22 mouse cellular contexts compared by ENCODE assay signal in genomic region chr19:3988750-3989149, GRCm38 (mm10). TPM values are rescaled to one million over a fixed set of nuclear protein-coding genes. Genes with fewer than 3 reads are reported as not detected.
DNase-seq lines count a peak whose midpoint lies in the region; ATAC-seq and TF ChIP-seq lines count a peak whose summit lies in the region.
"Had no signal": no experiment of that assay in that cellular context is flagged by ENCODE, and none has a peak within 500 bp of the region (broad histone marks: within the 10 kb centered on the region; RNA-seq: fewer than 3 reads in every experiment).

No protein-coding gene starts in this region.

- DNase-seq in liver, embryonic 14.5 days (ENCODE audit: low read depth in 3 of 3, low spot score in 3 of 3), result no peak
- peak; percentile 63 for DNase-seq in ES-CJ7 (ENCODE audit: low read depth, low spot score)
- peak; percentile 79 for DNase-seq in ZHBTc4 (ENCODE audit: low read depth, low spot score)
- DNase-seq in left cerebral cortex, adult 8-10 months (ENCODE audit: low spot score in 2 of 2), result no peak
- DNase-seq in frontal cortex, postnatal 36 days (ENCODE audit: low spot score in 2 of 2), result no peak
- DNase-seq: adrenal gland, postnatal 10 days; cerebellum, adult 11-12 months; cerebellum, postnatal 25 days; gastrocnemius, postnatal 14 days; lung, adult 2 months; thymus, postnatal 36 days had no signal

- no peaks in the 10 kb centered on the region for H3K36me3 ChIP-seq in intestine, postnatal 0 days (ENCODE audit: control insufficient read depth, insufficient read depth)
- no peaks in the 10 kb centered on the region; the same call in 1 of the 2 replicates for H3K36me3 ChIP-seq in intestine, embryonic 16.5 days (ENCODE audit: control insufficient read depth, insufficient read depth, low read length)
- no peaks in the 10 kb centered on the region for H3K36me3 ChIP-seq in liver, embryonic 14.5 days (replicated peaks; ENCODE audit: control insufficient read depth, insufficient read depth, low read depth)
- peaks cover 5% of the 10 kb centered on the region; the same call in 1 of the 2 replicates for H3K36me3 ChIP-seq in liver, embryonic 12.5 days
- H3K36me3 ChIP-seq: embryonic facial prominence, embryonic 12.5 days; intestine, embryonic 15.5 days; limb, embryonic 12.5 days; midbrain, embryonic 13.5 days had no signal

- peaks cover 17% of the 10 kb centered on the region; the same call in 1 of the 2 replicates for H3K4me1 ChIP-seq in intestine, postnatal 0 days (replicated peaks; ENCODE audit: control insufficient read depth, insufficient read depth, low read length)
- peaks cover 24% of the 10 kb centered on the region for H3K4me1 ChIP-seq in intestine, embryonic 16.5 days (ENCODE audit: control insufficient read depth, insufficient read depth, low read length)
- peaks cover 0 to 15% of the 10 kb centered on the region in 2 experiments; a peak in 2 of 4 replicates for H3K4me1 ChIP-seq in liver, embryonic 14.5 days (replicated peaks; ENCODE audit: control insufficient read depth in 2 of 2, insufficient read depth in 2 of 2, low read length in 1 of 2)
- H3K4me1 ChIP-seq in liver, embryonic 12.5 days, result peaks cover 33% of the 10 kb centered on the region

- H3K9me3 ChIP-seq in intestine, postnatal 0 days (ENCODE audit: control insufficient read depth), result no peaks in the 10 kb centered on the region
- no peaks in the 10 kb centered on the region for H3K9me3 ChIP-seq in intestine, embryonic 16.5 days (ENCODE audit: control insufficient read depth, low read length)
- no peaks in the 10 kb centered on the region for H3K9me3 ChIP-seq in liver, embryonic 14.5 days (ENCODE audit: control insufficient read depth, low read length)
- no peaks in the 10 kb centered on the region for H3K9me3 ChIP-seq in liver, embryonic 12.5 days (replicated peaks)
- H3K9me3 ChIP-seq: embryonic facial prominence, embryonic 12.5 days; intestine, embryonic 15.5 days; limb, embryonic 12.5 days had no signal

- H3K4me3 ChIP-seq in intestine, postnatal 0 days (ENCODE audit: low read depth, low read length), result no peak overlapping the region
- H3K4me3 ChIP-seq in intestine, embryonic 16.5 days (ENCODE audit: low read length), result no peak overlapping the region
- H3K4me3 ChIP-seq in liver, embryonic 14.5 days (ENCODE audit: insufficient read depth in 1 of 2, low read depth in 2 of 2, low read length in 2 of 2), result no peak overlapping the region
- H3K4me3 ChIP-seq in liver, embryonic 12.5 days, result no peak overlapping the region
- H3K4me3 ChIP-seq: embryonic facial prominence, embryonic 12.5 days; intestine, embryonic 15.5 days; limb, embryonic 12.5 days; midbrain, embryonic 13.5 days had no signal

- no peak overlapping the region for H3K4me2 ChIP-seq in intestine, postnatal 0 days (replicated peaks; ENCODE audit: low read depth)
- H3K4me2 ChIP-seq in intestine, embryonic 16.5 days (ENCODE audit: low read depth, low read length), result no peak overlapping the region
- no peak overlapping the region for H3K4me2 ChIP-seq in liver, embryonic 14.5 days (ENCODE audit: low read depth)
- no peak overlapping the region for H3K4me2 ChIP-seq in liver, embryonic 12.5 days
- H3K4me2 ChIP-seq: embryonic facial prominence, embryonic 12.5 days; intestine, embryonic 15.5 days; limb, embryonic 12.5 days; midbrain, embryonic 13.5 days had no signal

- peak; percentile 61 for TF ChIP-seq CTCF in intestine, postnatal 0 days (IDR thresholded peaks at IDR 0.05; ENCODE audit: low read depth)
- TF ChIP-seq CTCF in liver, embryonic 14.5 days (IDR thresholded peaks at IDR 0.05; ENCODE audit: low read depth), result peak; percentile 60

- WGBS in intestine, postnatal 0 days, result 96% methylated on average over 4 of the region's 4 CpGs
- 91% methylated on average over 4 of the region's 4 CpGs for WGBS in intestine, embryonic 16.5 days
- 74% methylated on average over 4 of the region's 4 CpGs for WGBS in liver, embryonic 14.5 days (ENCODE audit: insufficient replicate concordance)
- 84% methylated on average over 4 of the region's 4 CpGs for WGBS in liver, embryonic 12.5 days (ENCODE audit: insufficient replicate concordance)

- no peaks in the 10 kb centered on the region for H3K27me3 ChIP-seq in intestine, postnatal 0 days (replicated peaks; ENCODE audit: control insufficient read depth, insufficient read depth, low read length)
- no peaks in the 10 kb centered on the region for H3K27me3 ChIP-seq in intestine, embryonic 16.5 days (replicated peaks; ENCODE audit: control insufficient read depth, insufficient read depth, low read length)
- no peaks in the 10 kb centered on the region for H3K27me3 ChIP-seq in liver, embryonic 14.5 days (ENCODE audit: control insufficient read depth, insufficient read depth, low read length)
- H3K27me3 ChIP-seq in liver, embryonic 12.5 days (replicated peaks), result peaks cover 19% of the 10 kb centered on the region
- H3K27me3 ChIP-seq: embryonic facial prominence, embryonic 12.5 days; intestine, embryonic 15.5 days; midbrain, embryonic 13.5 days had no signal

- no peak overlapping the region for H3K9ac ChIP-seq in intestine, postnatal 0 days (ENCODE audit: low read depth, low read length)
- no peak overlapping the region for H3K9ac ChIP-seq in intestine, embryonic 16.5 days (ENCODE audit: low read depth, low read length)
- no peak overlapping the region for H3K9ac ChIP-seq in liver, embryonic 14.5 days (replicated peaks)
- no peak overlapping the region for H3K9ac ChIP-seq in liver, embryonic 12.5 days
- H3K9ac ChIP-seq: embryonic facial prominence, embryonic 12.5 days; intestine, embryonic 15.5 days; limb, embryonic 12.5 days; midbrain, embryonic 13.5 days had no signal

- ATAC-seq in intestine, postnatal 0 days, result no peak
- ATAC-seq in intestine, embryonic 16.5 days, result no peak
- ATAC-seq in liver, embryonic 14.5 days (ENCODE audit: insufficient read depth), result no peak
- no peak for ATAC-seq in liver, embryonic 12.5 days
- ATAC-seq: intestine, embryonic 15.5 days; midbrain, embryonic 13.5 days had no signal

- H3K27ac ChIP-seq in intestine, postnatal 0 days (ENCODE audit: low read depth, low read length), result no peak overlapping the region
- H3K27ac ChIP-seq in intestine, embryonic 16.5 days (ENCODE audit: low read length), result no peak overlapping the region
- H3K27ac ChIP-seq in liver, embryonic 14.5 days, result no peak overlapping the region
- no peak overlapping the region for H3K27ac ChIP-seq in liver, embryonic 12.5 days
- H3K27ac ChIP-seq: embryonic facial prominence, embryonic 12.5 days; intestine, embryonic 15.5 days; limb, embryonic 12.5 days; midbrain, embryonic 13.5 days had no signal

- no peak for TF ChIP-seq EP300 in liver, embryonic 14.5 days (IDR thresholded peaks at IDR 0.05; ENCODE audit: low read depth)

RNA-seq across cellular contexts. Expression of gene Acy3, which starts 2.4 kb away (rescaled TPM):
- polyA plus RNA-seq in intestine, postnatal 0 days (2015; fragmentation: Nextera tagmentation; extraction: Ambion mirVana), result 32.3 and 34.5 TPM in 2 replicates
- 16.9 and 20.1 TPM in 2 replicates for polyA plus RNA-seq in intestine, embryonic 16.5 days (2015; fragmentation: Nextera tagmentation; extraction: Ambion mirVana)
- polyA plus RNA-seq in liver, embryonic 14.5 days (2012; rRNA removed), result 10.8 and 11.1 TPM in 2 replicates
- polyA plus RNA-seq in liver, embryonic 14.5 days (2014; fragmentation: Nextera tagmentation; extraction: Ambion mirVana), result 9.1 and 9.5 TPM in 2 replicates
- 9.1 and 10.0 TPM in 2 replicates for polyA plus RNA-seq in liver, embryonic 12.5 days (2016; fragmentation: Nextera tagmentation; extraction: Ambion mirVana)
- total RNA-seq in left cerebral cortex, adult 8-10 months (2022), result 1 to 10 TPM; 2.9 to 5.0 (median 4.5) TPM

RNA-seq across cellular contexts. Expression of gene Tbx10, which starts 3.8 kb away (rescaled TPM):
- polyA plus RNA-seq in intestine, postnatal 0 days (2015; fragmentation: Nextera tagmentation; extraction: Ambion mirVana), result 0.59 and 0.61 TPM in 2 replicates
- polyA plus RNA-seq in intestine, embryonic 16.5 days (2015; fragmentation: Nextera tagmentation; extraction: Ambion mirVana), result 0.73 and 0.83 TPM in 2 replicates
- 0.37 and 0.50 TPM in 2 replicates for polyA plus RNA-seq in liver, embryonic 14.5 days (2012; rRNA removed)
- 0.28 and 0.30 TPM in 2 replicates for polyA plus RNA-seq in liver, embryonic 14.5 days (2014; fragmentation: Nextera tagmentation; extraction: Ambion mirVana)
- 1.2 and 1.3 TPM in 2 replicates for polyA plus RNA-seq in liver, embryonic 12.5 days (2016; fragmentation: Nextera tagmentation; extraction: Ambion mirVana)
- not detected for total RNA-seq in left cerebral cortex, adult 8-10 months (2022)
- total RNA-seq: adrenal gland, postnatal 10 days; gastrocnemius, postnatal 14 days; layer of hippocampus, adult 8-10 months; megakaryocyte progenitor cell, adult 5-6 weeks had no signal
- polyA plus RNA-seq: embryonic facial prominence, embryonic 12.5 days; heart, postnatal 0 days; limb, embryonic 12.5 days; midbrain, embryonic 13.5 days; spleen, adult 2 months had no signal

RNA-seq across cellular contexts. Expression of gene Nudt8, which starts 11.6 kb away (rescaled TPM):
- 31.7 and 32.9 TPM in 2 replicates for polyA plus RNA-seq in intestine, postnatal 0 days (2015; fragmentation: Nextera tagmentation; extraction: Ambion mirVana)
- 40.9 and 41.0 TPM in 2 replicates for polyA plus RNA-seq in intestine, embryonic 16.5 days (2015; fragmentation: Nextera tagmentation; extraction: Ambion mirVana)
- polyA plus RNA-seq in liver, embryonic 14.5 days (2012; rRNA removed), result 2.1 and 2.9 TPM in 2 replicates
- polyA plus RNA-seq in liver, embryonic 14.5 days (2014; fragmentation: Nextera tagmentation; extraction: Ambion mirVana), result 14.2 and 15.2 TPM in 2 replicates
- 18.6 and 21.0 TPM in 2 replicates for polyA plus RNA-seq in liver, embryonic 12.5 days (2016; fragmentation: Nextera tagmentation; extraction: Ambion mirVana)
- total RNA-seq in left cerebral cortex, adult 8-10 months (2022), result 10 to 100 TPM in 1 of 4 experiments, 1 to 10 TPM in 3; 7.4 to 10.5 (median 8.9) TPM

RNA-seq across cellular contexts. Expression of gene Gm49405, which starts 11.7 kb away (rescaled TPM):
- 0.42 and 0.44 TPM in 2 replicates for polyA plus RNA-seq in intestine, postnatal 0 days (2015; fragmentation: Nextera tagmentation; extraction: Ambion mirVana)
- 2.0 and 2.4 TPM in 2 replicates for polyA plus RNA-seq in intestine, embryonic 16.5 days (2015; fragmentation: Nextera tagmentation; extraction: Ambion mirVana)
- polyA plus RNA-seq in liver, embryonic 14.5 days (2012; rRNA removed), result 0.65 and 0.73 TPM in 2 replicates
- 0.25 and 0.33 TPM in 2 replicates for polyA plus RNA-seq in liver, embryonic 14.5 days (2014; fragmentation: Nextera tagmentation; extraction: Ambion mirVana)
- 0.85 and 1.1 TPM in 2 replicates for polyA plus RNA-seq in liver, embryonic 12.5 days (2016; fragmentation: Nextera tagmentation; extraction: Ambion mirVana)
- 1 to 10 TPM in 2 of 4 experiments, under 1 TPM in 2; 0.76 to 1.3 (median 1.1) TPM for total RNA-seq in left cerebral cortex, adult 8-10 months (2022)

RNA-seq across cellular contexts. Expression of gene Doc2g, which starts 14.4 kb away (rescaled TPM):
- 0.64 and 0.89 TPM in 2 replicates for polyA plus RNA-seq in intestine, postnatal 0 days (2015; fragmentation: Nextera tagmentation; extraction: Ambion mirVana)
- polyA plus RNA-seq in intestine, embryonic 16.5 days (2015; fragmentation: Nextera tagmentation; extraction: Ambion mirVana), result 2.4 and 3.4 TPM in 2 replicates
- 1.8 and 2.2 TPM in 2 replicates for polyA plus RNA-seq in liver, embryonic 14.5 days (2012; rRNA removed)
- 0.25 and 0.45 TPM in 2 replicates for polyA plus RNA-seq in liver, embryonic 14.5 days (2014; fragmentation: Nextera tagmentation; extraction: Ambion mirVana)
- 1.3 and 1.5 TPM in 2 replicates for polyA plus RNA-seq in liver, embryonic 12.5 days (2016; fragmentation: Nextera tagmentation; extraction: Ambion mirVana)
- total RNA-seq in left cerebral cortex, adult 8-10 months (2022), result 10 to 100 TPM in 1 of 4 experiments, 1 to 10 TPM in 3; 3.9 to 11.7 (median 4.1) TPM

Comparison
In these comparisons a context has a peak if more than half of its experiments do, and no peak if none do; other contexts are left out.
1. DNase-seq: peak in ES-CJ7 (single experiment) and ZHBTc4 (single experiment); none in liver, embryonic 14.5 days (0 of 3), left cerebral cortex, adult 8-10 months (0 of 2) and frontal cortex, postnatal 36 days (0 of 2).